Mouse (Mus musculus) lung, postnatal 4 days (tissue): Measurements from ENCODE around the gene Stx1a.

Experiments
- DNase-seq, 2 experiments: peaks; one replicate each; pipeline ENCODE4 v3.0.0; 2021

The Stx1a gene

DNA sequence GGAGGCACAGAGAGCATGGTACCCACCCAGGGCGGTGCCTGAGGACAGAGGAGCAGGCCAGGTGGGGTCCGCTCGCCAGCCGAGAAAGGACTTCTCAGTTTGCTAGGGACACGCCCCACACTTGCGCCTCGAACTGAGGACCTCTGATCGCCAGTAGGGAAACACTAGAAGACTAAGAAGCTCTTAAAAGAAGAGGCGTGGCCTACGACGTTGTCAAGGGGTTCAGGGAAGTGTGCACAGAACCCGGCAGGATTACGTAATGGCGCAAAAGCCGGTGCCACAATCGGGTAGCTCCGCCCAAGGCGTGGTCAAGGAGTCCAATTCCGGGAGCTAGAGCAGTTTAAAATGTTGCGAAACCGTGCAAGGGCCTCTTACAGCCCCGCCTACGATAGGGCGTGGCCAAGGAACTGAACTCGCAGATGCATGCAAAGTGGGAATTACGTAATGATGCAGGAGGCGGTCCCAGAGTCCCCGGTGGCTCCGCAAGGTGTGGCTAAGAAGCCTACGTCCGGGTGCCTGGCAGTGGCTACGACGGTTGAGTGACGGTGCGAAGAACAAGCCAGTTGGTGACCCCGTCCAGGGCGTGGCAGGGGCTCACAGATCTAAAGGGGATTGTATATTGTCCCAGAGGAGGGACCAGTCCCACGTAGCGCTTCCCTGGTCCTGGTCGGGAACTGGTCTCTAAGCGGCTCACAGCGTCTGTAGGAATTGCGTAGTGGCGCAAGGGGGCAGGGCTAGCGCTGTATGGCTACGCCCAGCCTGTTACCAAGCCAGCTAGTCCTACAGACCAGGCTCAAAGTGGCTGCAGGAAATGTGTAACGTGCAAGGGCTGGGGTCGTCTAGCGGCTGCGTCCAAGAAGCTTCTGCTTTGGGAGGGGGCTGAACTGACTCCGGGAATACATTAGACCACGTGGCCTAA is 14.4 kb upstream of the Stx1a start, which contains the start of gene Abhd11:
Gene Abhd11, plus strand, starts transcription at position 482 of the 919 bp plus-strand sequence.
- DNase-seq: peak; percentile 99 to 100

DNA sequence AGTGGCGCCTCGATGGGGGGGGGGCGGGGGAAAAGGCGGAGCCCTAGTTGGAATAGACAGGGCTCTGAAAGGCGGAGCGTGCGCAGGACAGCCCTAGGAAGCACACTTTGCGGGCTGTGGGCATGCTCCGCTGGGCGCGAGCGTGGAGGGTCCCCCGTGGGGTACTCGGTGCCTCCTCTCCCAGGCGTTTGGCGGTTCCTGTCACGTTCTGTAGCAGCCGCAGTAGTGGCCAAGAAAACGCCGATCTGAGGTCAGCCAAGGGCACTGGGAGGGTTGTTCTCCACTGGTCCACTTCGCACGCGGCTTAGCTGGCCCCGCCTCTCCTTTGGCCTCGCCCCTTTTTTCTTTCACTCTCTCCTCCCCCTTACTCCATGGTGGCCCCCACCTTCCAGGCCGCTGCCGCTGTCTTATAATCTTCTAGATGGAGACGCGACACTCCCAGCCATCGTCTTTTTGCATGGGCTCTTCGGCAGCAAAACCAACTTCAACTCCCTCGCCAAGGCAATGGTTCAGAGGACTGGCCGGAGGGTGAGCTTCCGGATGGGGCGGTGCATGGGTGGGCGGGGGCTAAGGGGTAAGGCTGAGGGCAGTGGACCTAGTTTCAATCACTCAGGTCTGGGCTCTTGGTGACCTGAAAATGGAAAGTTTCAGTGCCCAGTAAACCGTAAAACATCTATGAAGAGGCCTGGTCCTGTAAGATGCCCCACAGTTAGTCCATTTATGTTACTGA is 13.5 kb upstream of the Stx1a start:
- peak; percentile 91 to 92 for DNase-seq

DNA sequence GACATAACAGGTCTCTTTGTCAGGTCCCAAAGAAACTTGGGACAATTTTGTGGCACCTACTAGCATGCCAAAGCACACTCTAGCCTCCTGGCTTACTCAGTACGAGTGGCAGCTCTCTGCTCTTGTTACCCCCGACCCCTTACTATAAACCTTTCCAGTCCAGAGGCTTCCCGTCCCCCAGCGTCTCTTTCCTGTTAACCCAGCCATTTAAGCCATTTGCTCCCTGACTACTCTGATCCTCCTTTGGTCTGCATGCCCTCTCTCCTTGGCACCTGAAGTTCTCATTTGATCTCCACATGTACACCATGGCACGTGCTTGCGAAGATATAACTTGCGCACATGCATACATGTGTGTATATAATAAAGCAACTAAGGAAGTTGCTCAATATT is 13.0 kb upstream of the Stx1a start:
- no peak for DNase-seq

DNA sequence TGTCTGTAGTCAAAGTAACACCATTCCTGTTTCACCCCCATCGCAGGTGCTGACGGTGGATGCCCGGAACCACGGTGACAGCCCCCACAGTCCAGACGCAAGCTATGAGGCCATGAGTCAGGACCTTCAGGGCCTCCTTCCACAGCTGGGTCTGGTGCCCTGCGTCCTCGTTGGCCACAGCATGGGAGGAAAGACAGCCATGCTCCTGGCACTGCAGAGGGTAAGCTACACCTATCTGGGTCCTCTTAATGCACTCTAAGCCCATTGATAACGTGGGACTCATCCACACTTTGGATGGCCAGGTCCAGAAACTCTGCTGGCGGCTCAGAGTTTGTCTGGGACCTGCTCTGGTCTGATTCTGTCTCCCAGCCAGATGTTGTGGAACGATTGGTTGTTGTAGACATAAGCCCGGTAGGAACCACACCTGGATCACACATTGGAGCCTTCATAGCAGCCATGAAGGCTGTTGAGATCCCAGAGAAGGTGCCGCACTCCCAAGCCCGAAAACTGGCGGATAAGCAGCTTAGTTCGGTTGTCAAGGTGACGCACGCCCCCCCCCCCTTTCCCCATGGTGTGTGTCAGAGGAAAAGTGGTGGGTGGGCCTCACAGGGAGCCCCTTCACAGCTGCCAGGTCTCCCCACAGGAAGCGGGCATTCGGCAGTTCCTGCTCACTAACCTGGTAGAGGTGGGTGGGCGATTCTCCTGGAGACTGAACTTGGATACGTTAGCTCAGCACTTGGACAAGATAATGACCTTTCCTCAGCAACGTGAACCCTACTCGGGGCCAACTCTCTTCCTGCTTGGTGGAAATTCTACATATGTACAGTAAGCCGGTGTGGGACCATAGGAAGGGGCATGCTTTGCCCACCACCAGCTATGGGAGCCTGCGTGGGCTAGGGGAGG is 12.2 kb upstream of the Stx1a start:
- no peak for DNase-seq

DNA sequence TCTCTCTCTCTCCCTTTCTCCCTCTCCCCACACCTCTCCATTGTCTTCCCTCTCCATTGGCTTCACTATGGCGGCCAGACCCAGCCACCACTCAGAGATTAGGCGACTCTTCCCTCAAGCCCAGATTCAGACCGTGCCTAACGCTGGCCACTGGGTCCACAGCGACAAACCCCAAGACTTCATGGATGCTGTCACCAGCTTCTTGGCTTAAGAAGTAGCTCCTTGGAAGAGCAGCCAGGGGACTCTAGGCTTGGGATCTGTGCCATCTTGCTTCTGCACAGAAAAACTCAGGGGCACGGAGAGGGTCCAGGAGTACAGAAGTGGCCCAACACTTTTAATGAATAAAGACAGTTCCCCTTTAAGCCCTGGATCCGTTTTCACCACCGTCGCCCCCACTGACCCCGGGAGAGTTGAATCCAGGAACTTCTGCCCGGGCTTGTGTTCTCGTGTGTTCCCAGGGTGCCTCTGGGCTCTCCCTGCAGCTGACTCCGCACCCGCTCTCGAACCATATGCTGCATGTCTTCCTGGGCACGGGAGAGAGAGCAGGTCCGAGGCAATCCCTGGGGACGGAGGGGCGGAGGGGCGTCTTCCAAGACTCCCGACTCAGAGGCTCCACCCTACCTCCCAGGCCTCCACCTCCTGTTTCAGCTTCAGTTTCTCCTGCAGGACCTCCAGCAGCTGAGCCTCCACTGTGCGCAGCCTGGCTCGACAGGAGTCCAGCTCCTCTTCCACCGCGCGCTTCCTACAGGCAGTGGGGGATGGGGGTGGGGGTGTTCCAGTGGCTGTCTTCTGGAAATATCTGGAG is 11.3 kb upstream of the Stx1a start:
- no peak for DNase-seq

DNA sequence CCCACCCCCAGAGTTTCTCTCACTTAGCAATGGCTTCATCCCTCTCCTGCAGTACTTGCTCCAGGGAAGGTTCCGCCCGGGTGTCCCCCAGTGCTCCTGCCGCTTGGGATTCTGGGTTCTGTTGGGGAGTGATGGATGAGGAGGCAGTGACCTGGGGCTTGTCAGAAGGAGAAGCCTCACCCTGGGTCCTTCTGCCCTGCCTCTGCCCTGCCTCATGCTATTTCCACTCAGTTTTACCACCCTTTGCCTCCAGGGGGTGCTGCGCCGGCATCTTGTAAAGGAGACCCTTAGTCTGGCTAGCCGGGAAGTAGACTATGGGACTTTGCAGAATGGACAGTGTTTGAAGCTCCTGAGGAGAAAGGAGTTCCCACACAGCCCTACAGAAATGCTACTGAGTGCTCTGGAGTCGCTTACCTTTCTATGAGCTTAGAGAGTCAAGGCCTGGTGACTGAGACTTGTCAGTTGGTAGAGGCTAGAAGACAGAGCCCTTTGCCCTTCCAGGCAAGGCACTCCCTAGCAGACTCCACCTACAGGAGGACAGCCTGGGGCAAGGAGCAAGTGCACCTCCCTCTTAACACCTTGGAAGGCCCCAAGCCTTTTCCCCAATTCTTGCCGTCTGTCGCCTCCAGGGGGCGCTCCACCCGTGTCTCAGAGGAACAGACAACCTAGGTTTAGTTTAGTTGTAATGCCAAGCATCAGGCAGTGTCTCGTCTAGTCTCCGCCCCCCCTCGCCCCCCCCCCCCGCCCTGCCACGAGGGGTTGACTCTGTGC is 10.4 kb upstream of the Stx1a start:
- peak; percentile 81 to 86 for DNase-seq

DNA sequence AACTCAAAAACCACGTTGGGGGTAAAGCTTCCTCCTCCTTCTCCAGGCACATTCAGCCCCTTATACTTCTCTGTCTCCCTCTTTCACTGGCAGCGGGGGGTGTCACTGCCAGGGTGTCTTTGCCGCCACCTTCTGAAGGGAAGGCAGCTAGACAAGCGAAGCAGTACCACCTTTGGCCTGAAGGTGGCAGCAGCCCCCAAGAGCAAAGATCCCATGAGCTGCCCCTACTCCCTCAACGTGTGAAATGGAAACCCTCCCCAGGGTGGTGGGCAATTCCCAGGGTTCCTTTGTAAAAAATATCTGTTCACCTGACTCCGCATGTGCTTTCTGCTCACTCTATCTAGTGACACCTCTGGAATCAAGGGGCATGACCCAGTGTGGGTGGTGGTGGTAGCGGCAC is 7.8 kb upstream of the Stx1a start:
- DNase-seq: peak; percentile 81 to 87

DNA sequence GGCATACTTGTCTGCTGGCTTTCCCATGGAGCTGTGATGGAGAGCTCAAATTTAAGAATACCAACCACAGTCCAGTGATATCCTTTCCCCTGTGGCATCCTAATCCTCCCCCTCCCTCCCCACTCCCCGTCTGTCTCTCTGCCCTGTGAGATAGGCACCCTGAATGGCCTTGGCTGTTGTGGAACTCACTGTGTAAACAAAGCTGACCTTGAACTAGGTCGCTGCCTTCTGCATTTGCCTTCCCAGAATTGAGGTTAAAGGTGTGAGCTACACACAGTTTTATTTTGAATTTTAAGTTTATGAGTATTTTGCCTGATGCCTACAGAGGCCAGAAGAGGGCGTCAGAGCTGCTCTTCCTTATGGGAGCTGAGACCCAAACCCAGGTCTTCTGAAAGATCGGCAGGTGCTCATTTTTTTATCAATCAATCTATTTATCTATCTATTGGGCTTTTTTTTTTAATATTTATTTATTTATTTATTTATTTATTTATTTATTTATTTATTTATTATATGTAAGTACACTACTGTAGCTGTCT is 7.0 kb upstream of the Stx1a start:
- no peak for DNase-seq

DNA sequence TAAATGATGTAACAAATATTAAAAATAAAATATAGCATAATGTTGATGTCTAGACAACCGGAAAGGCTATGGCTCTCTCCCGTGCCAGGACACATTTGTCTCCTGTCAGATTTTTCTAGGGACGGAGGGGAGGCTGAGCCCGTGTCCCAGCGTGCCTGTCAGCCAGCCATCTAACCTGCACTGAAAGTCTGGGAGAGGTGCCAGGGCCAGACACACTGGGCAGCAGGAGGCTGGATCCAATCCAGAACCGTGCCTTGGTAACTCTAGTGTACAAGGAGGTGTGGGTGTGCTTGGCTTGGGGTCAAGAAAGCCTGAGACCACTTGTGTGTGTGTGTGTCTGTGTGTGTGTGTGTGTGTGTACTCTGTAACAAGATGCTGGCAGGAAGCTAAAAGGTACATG is 1.5 kb upstream of the Stx1a start:
- peak; percentile 86 to 91 for DNase-seq

DNA sequence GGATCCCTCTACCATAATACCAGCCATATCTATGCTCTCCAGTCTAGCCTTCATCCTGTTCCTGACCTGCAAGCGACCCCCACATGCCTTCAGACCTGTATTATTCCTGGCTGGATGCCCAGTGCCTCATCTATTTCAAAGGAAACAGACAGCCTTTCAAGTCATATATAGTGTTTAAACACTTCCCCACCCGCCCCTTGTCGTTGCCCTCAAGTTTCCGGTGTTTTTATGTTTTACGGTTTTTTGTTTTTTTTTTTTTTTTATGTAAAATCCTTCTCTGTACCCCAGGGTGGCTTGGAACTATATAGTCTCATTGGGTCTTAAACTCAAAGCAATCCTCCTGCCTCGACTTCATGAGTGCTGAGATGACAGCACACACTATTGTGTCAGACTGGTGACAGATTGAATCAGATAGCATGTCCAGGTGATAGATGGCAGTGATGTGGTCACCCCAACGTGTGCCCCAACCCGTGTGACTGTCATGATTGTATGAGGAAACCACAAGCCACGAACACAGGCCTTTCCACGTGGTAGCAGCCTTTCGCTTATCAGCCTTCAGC is 1.5 kb downstream of the Stx1a start:
- DNase-seq: peak in 1 of 2 experiments; percentile 41

DNA sequence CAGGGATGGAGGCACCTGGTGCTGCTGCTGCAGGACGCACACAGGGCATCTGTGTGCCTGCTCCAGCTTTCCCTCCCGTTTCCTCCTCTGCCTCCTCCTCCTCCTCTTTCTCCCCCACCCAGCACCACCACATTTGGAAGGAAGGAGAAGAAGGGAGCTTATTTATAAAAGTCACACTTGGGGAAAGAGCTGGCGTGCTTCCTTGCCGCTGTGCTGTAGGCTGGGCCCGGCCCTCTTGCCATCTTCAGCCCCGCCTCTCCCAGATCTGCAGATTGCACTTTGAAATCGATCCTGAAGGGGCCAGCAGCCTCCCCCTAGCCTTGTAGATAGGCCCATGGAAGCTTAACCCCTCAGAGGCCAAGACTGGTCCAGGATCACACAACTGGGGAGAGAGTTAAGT is 2.6 kb downstream of the Stx1a start:
- DNase-seq: peak; percentile 35 to 52

DNA sequence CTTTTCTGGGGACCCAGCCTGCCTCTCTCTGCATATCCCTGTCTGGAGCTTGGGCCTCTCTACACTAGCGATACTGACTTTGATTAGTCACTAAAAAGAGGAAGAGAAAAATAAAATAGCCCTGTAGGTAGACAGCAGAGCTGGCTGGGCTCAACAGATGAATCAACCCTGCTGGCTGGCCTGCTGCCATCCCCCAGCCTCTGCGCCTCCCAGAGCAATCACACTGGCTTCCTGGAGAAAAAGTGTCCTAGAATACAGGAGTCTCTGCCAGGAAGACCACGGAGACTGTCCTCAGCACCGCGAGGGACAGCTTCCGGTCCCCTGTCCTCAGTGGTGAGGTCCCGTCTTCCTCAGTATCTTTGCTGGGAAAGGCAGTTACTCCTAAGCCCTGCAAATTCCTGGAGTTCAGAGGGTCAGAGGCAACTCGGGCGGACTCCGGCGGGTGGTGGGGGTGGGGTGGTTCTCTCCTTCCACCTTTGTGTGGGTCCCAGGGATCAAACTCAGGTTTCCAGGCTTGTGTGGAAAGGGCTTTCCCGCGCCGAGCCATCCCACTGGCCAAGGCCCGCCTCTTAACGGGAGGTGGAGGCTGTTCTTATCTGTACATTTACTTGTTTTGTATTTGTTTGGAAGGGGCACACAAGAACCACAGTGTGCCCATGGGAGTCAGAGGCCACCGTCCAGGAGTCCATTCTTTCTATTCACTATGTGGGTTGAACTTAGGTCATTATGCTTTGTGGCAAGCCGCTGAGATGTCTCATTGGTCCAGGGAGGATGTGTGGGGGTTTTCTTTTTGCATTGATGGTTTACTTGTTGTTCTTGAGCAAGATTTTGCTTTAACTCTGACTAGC is 5.9 kb downstream of the Stx1a start:
- peak; percentile 55 to 72 for DNase-seq

DNA sequence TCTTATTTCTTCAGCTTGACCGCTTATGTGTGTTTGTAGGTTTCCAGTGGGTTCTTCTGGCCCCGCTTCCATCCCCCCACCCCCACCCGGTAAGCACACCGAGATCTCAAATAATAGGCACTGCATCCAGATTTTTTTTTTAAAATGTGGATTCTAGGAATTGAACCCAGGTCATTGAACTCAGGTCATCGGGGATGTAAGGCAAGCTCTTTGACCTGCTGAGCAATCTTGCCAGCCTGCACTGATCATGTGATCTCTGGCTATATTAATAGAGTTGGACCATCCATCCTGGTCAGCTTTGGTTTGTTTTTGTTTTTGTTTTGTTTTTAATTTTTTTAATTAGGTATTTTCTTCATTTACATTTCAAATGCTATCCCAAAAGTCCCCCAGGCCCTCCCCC is 9.3 kb downstream of the Stx1a start:
- DNase-seq: no peak

DNA sequence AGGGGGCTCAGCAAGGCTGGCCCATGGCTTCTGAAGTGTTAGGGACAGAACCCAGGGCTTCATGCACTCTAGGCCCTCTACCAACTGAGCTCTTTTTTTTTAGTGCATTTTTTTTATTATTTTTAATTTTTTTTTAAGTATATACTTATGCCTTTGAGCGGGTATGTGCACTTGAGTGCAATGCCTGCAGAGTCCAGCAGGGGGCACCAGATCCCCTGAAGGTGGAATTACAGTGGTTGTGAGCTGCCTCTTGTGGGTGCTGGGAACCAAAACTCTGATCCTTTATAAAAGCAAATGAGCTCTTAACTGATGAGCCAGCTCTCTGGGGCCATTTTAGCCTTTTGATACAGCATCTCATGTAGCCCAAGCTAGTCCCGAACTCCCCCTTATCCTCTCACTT is 11.3 kb downstream of the Stx1a start:
- no peak for DNase-seq

DNA sequence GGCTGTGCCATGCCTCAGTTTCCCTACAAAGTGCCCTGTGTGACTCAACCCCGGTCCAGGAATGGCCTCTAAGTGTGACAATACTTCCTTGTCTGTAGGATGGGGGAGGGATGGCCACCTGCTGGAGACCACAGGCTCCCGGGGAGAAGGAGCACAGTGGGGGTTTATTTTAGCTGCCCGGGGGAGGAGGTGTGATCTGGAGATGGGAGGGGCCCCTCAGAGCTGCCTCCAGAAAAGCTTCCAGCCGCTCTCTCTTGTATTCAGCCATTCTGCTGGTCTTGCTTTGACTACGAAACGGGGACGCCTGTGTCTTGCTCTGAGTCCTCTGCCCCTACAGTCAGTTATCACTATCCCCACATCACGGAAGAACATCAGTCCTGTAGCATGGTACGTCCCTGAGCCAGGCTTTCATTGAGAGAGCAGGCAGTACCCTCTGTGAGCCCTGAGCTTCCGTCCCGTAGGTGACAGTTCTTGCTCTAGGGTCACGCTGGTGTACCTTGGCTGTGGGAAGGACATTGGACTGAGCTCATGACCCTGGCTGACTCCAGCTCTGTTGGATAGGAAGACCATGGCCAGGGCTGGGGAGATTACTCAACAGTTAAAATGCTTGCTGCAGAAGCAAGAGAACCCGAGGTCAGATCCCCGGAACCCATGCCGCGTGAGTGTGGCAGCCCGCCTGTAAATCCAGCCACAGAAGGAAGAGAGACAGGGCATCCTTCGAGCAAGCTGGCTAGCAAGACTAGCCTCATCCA is 12.5 kb downstream of the Stx1a start:
- no peak for DNase-seq

DNA sequence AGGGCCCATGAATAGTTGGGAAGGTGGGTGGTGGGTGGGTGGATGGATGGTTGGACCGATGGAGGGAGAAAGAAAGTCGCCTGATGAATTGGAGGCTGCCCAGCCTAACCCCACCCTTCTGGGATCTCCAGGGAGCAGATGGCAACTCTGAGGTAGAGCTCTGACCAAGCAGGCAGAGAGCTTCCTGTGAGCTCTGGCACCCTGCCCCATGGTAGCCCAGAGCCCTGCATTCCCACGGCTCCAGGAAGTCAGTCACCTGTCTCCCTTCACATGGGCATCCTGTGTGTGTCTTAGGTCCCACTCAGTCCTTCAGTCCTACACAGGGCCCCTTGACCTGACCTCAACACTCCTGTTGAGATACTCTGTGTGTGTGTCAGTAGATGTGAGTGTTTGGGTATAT is 14.7 kb downstream of the Stx1a start:
- no peak for DNase-seq

DNA sequence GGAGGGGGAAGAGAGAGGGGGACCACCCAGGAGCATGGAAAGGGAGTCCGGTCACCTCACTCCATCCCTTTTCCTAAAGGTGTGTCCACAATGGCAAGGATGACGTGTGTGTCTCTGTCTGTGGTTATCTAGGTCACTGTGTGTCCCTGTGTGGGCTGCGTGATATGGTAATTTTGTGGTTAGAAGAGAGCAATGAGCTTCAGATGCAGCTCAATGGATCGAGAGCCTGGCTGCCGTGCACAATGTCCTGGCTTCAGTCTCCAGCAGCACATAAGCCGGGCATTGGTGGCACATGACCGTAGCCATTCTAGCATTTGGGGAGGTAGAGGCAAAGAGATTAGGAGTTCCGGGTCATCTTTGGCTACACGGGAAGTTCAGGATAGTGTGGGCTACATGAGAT is 16.3 kb downstream of the Stx1a start:
- DNase-seq: no peak

DNA sequence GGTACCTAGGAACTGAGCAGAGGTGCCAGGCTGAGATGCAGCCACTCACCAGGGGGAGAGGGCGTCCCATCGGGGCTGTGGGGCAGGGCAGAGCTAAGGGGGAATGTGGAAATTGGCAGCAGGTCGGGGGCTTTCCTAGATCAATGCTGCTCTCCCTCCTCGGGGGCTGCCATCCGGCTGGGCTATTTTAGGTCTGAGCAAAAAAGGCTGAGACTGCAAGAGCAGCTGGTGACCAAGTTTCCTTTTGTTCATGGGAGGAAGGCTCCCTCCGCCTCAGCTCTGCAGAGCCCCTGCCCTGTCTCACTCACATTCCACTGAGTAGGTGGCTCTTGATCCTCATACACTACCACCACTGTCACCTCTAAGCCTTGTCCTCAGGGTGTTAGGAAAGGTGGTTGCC is 16.8 kb downstream of the Stx1a start:
- DNase-seq: no peak

DNA sequence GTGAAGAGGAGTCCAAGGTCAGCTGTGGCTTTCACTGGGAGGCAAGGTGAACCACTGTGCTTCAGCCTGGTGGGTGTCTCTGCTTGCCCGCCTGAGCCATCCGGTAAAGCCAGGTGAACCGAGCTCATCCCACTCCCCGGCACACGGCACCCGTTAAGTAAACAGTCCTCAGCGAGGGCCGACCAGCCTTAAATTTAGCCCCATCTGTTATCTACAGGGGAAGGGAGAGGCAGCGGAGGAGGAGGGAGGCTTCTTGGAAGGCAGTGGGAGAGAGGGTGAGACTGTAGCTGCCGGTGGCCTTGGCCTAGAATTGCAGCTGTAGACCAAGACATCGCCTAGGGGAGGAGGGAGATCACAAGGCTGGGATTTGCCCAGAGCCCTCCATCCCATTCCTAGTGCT is 17.5 kb downstream of the Stx1a start:
- no peak for DNase-seq
